Mouse (Mus musculus) megakaryocyte, embryonic 14.5 days (primary cell): ENCODE measurements at regions not wholly inside any gene's neighbourhood (a gene's known extent, or its start where the extent isn't known, plus 50 kb on each side); places are given as distances from the start of the nearest gene placed in this dataset.
"Not testable (repeated sequence)": the region's sequence is repeated elsewhere in the genome, so short reads cannot be mapped to it uniquely, and the experiment has no call there.

ENCODE experiments used
- H3K27me3 ChIP-seq: replicated peaks from 2 replicates; pipeline ENCODE3; 2012; ENCODE audit warnings: inconsistent platforms
- H3K36me3 ChIP-seq: replicated peaks from 2 replicates; pipeline ENCODE3; 2012; ENCODE audit warnings: low read length, inconsistent platforms, mixed read lengths
- H3K4me1 ChIP-seq: 2 replicates; pipeline ENCODE4 v1.6.1; 2012; ENCODE audit warnings: inconsistent platforms
- H3K4me3 ChIP-seq: replicated peaks from 2 replicates; pipeline ENCODE3; 2012; ENCODE audit warnings: moderate library complexity, mild to moderate bottlenecking, inconsistent platforms
- H3K9me3 ChIP-seq: 2 replicates; pipeline ENCODE4 v1.6.1; 2012; ENCODE audit warnings: inconsistent platforms
- FLI1 ChIP-seq: IDR thresholded peaks from 2 replicates; pipeline ENCODE4 v1.6.1; 2012; ENCODE audit warnings: low read length, inconsistent platforms, mixed read lengths
- GATA1 ChIP-seq: IDR thresholded peaks from 3 replicates; pipeline ENCODE4 v1.6.1; 2012; ENCODE audit warnings: mixed read lengths, low read length, inconsistent platforms, borderline replicate concordance

- Histone ChIP-seq H3K4me3 (no peak overlapping the region), H3K36me3 (no peaks in the 10 kb centered on the region), H3K27me3 (no peaks in the 10 kb centered on the region), H3K9me3 (peaks cover 31% of the 10 kb centered on the region), H3K4me1 (peaks cover 13% of the 10 kb centered on the region)
- no peak for TF ChIP-seq FLI1
- no peak for TF ChIP-seq GATA1
Measured at GRCm38 (mm10) chr13:35604061-35604460, 55.6 kb upstream of the Cdyl start.

GRCm38 (mm10) chr13:35604765-35605164, 54.9 kb upstream of the Cdyl start:
- Histone ChIP-seq H3K27me3 (no peaks in the 10 kb centered on the region), H3K4me1 (peaks cover 10% of the 10 kb centered on the region), H3K36me3 (no peaks in the 10 kb centered on the region), H3K9me3 (peaks cover 27% of the 10 kb centered on the region), H3K4me3 (no peak overlapping the region)
- TF ChIP-seq GATA1 (no peak), FLI1 (no peak)

- not testable (repeated sequence) for H3K4me3 ChIP-seq, H3K27me3 ChIP-seq, H3K36me3 ChIP-seq
- Histone ChIP-seq H3K9me3 (peaks cover 12% of the 10 kb centered on the region), H3K4me1 (peaks cover 10% of the 10 kb centered on the region)
Measured at GRCm38 (mm10) chr13:35606857-35607561, 52.6 kb upstream of the Cdyl start.

GRCm38 (mm10) chr13:35607710-35608109, 51.9 kb upstream of the Cdyl start:
- peaks cover 16% of the 10 kb centered on the region for H3K4me1 ChIP-seq
- H3K36me3 ChIP-seq: no peaks in the 10 kb centered on the region
- no peak overlapping the region for H3K4me3 ChIP-seq
- no peak for TF ChIP-seq GATA1
- no peak for TF ChIP-seq FLI1
- peaks cover 12% of the 10 kb centered on the region for H3K9me3 ChIP-seq
- no peaks in the 10 kb centered on the region for H3K27me3 ChIP-seq
